Mouse (Mus musculus): Measurements from ENCODE around the gene Tcf15. TPM values are rescaled to one million over a fixed set of nuclear protein-coding genes. Genes with fewer than 3 reads are reported as not detected.
A peak's percentile ranks its signal among the peaks of the same experiment; 100 is the strongest.

The Tcf15 gene
- polyA plus RNA-seq, 1 experiment from 2014 or later, result 0.14 TPM

- Histone ChIP-seq H3K9me3 (ENCODE audit: low read length) (no peaks in the 10 kb centered on the region), H3K9ac (replicated peaks) (no peak overlapping the region), H3K27ac (ENCODE audit: low read depth) (no peak overlapping the region), H3K4me2 (ENCODE audit: low read depth, low read length) (no peak overlapping the region), H3K4me1 (ENCODE audit: insufficient read depth) (no peaks in the 10 kb centered on the region), H3K4me3 (ENCODE audit: low read depth, low read length) (no peak overlapping the region), H3K27me3 (ENCODE audit: insufficient read depth, low read length) (no peaks in the 10 kb centered on the region), H3K36me3 (replicated peaks; ENCODE audit: insufficient read depth, low read length) (no peaks in the 10 kb centered on the region)
- WGBS (ENCODE audit: insufficient replicate concordance), result 54% methylated on average over 8 of the region's 8 CpGs
- no peak for DNase-seq
- no peak for TF ChIP-seq EP300 (IDR thresholded peaks at IDR 0.05; ENCODE audit: low read depth)
- no peak for TF ChIP-seq CTCF (IDR thresholded peaks at IDR 0.05; ENCODE audit: low read depth)
- ATAC-seq, result no peak
Measured at GRCm38 (mm10) chr2:152132691-152133090, 10.7 kb upstream of the Tcf15 start.

- H3K27ac ChIP-seq (ENCODE audit: low read depth), result no peak overlapping the region
- DNase-seq, result no peak
- no peaks in the 10 kb centered on the region for H3K9me3 ChIP-seq (ENCODE audit: low read length)
- peaks cover 10% of the 10 kb centered on the region; the same call in 1 of the 2 replicates for H3K4me1 ChIP-seq (ENCODE audit: insufficient read depth)
- H3K4me2 ChIP-seq (ENCODE audit: low read depth, low read length), result no peak overlapping the region
- TF ChIP-seq CTCF (IDR thresholded peaks at IDR 0.05; ENCODE audit: low read depth), result no peak
- TF ChIP-seq EP300 (IDR thresholded peaks at IDR 0.05; ENCODE audit: low read depth), result no peak
- H3K4me3 ChIP-seq (ENCODE audit: low read depth, low read length), result no peak overlapping the region
- 63% methylated on average over 10 of the region's 10 CpGs for WGBS (ENCODE audit: insufficient replicate concordance)
- peaks cover 42% of the 10 kb centered on the region for H3K27me3 ChIP-seq (ENCODE audit: insufficient read depth, low read length)
- H3K36me3 ChIP-seq (replicated peaks; ENCODE audit: insufficient read depth, low read length), result no peaks in the 10 kb centered on the region
- no peak for ATAC-seq
- no peak overlapping the region for H3K9ac ChIP-seq (replicated peaks)
Measured at GRCm38 (mm10) chr2:152139191-152139987, 4.0 kb upstream of the Tcf15 start.

GRCm38 (mm10) chr2:152140941-152141340 lies 2.4 kb upstream of the Tcf15 start:
- ATAC-seq (no peak), DNase-seq (no peak)
- no peak overlapping the region for H3K9ac ChIP-seq (replicated peaks)
- H3K4me3 ChIP-seq (ENCODE audit: low read depth, low read length), result no peak overlapping the region
- no peaks in the 10 kb centered on the region for H3K9me3 ChIP-seq (ENCODE audit: low read length)
- H3K4me1 ChIP-seq (ENCODE audit: insufficient read depth), result peaks cover 10% of the 10 kb centered on the region; the same call in 1 of the 2 replicates
- H3K36me3 ChIP-seq (replicated peaks; ENCODE audit: insufficient read depth, low read length), result no peaks in the 10 kb centered on the region
- peaks cover 54% of the 10 kb centered on the region for H3K27me3 ChIP-seq (ENCODE audit: insufficient read depth, low read length)
- no peak overlapping the region for H3K27ac ChIP-seq (ENCODE audit: low read depth)
- 55% methylated on average over 11 of the region's 11 CpGs for WGBS (ENCODE audit: insufficient replicate concordance)
- no peak overlapping the region for H3K4me2 ChIP-seq (ENCODE audit: low read depth, low read length)
- TF ChIP-seq CTCF (IDR thresholded peaks at IDR 0.05; ENCODE audit: low read depth) (no peak), EP300 (IDR thresholded peaks at IDR 0.05; ENCODE audit: low read depth) (no peak)

DNA sequence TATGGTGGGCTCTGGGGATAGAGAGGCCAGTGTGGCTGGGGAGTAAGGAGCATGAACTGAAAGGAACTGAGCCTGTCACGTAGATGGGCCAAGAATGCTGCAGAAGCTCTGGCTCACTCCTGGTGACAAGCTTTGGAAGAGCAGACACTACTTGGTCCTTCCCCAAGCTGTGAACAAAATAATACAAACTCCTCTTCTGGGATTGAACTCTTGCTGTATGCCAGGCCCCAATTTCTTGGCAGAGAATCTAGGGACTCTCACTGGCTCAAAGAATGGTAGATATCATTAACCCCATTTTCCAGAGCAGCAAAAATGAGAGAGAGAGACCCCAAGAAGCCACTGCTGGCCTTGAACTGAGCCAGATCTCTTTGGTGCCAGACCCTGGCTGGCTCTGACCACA lies 1.9 kb upstream of the Tcf15 start:
- 50% methylated on average over 1 of the region's 1 CpGs for WGBS (ENCODE audit: insufficient replicate concordance)
- Histone ChIP-seq H3K9ac (replicated peaks) (no peak overlapping the region), H3K36me3 (replicated peaks; ENCODE audit: insufficient read depth, low read length) (no peaks in the 10 kb centered on the region), H3K4me3 (ENCODE audit: low read depth, low read length) (peak overlapping the region; percentile 38), H3K27ac (ENCODE audit: low read depth) (no peak overlapping the region), H3K27me3 (ENCODE audit: insufficient read depth, low read length) (peaks cover 57% of the 10 kb centered on the region), H3K4me2 (ENCODE audit: low read depth, low read length) (peak overlapping the region; percentile 63; the same call in 1 of the 2 replicates), H3K4me1 (ENCODE audit: insufficient read depth) (peaks cover 10% of the 10 kb centered on the region; the same call in 1 of the 2 replicates), H3K9me3 (ENCODE audit: low read length) (no peaks in the 10 kb centered on the region)
- ATAC-seq, result no peak
- TF ChIP-seq CTCF (IDR thresholded peaks at IDR 0.05; ENCODE audit: low read depth) (no peak), EP300 (IDR thresholded peaks at IDR 0.05; ENCODE audit: low read depth) (no peak)
- DNase-seq, result no peak

GRCm38 (mm10) chr2:152142046-152142445 lies 1.3 kb upstream of the Tcf15 start:
- Histone ChIP-seq H3K36me3 (replicated peaks; ENCODE audit: insufficient read depth, low read length) (no peaks in the 10 kb centered on the region), H3K9ac (replicated peaks) (no peak overlapping the region), H3K27me3 (ENCODE audit: insufficient read depth, low read length) (peaks cover 57% of the 10 kb centered on the region), H3K4me2 (ENCODE audit: low read depth, low read length) (peak overlapping the region; percentile 63), H3K4me3 (ENCODE audit: low read depth, low read length) (peak overlapping the region; percentile 38), H3K4me1 (ENCODE audit: insufficient read depth) (peaks cover 10% of the 10 kb centered on the region; the same call in 1 of the 2 replicates), H3K9me3 (ENCODE audit: low read length) (no peaks in the 10 kb centered on the region), H3K27ac (ENCODE audit: low read depth) (no peak overlapping the region)
- TF ChIP-seq EP300 (IDR thresholded peaks at IDR 0.05; ENCODE audit: low read depth) (no peak), CTCF (IDR thresholded peaks at IDR 0.05; ENCODE audit: low read depth) (no peak)
- 2% methylated on average over 13 of the region's 13 CpGs for WGBS (ENCODE audit: insufficient replicate concordance)
- no peak for ATAC-seq
- no peak for DNase-seq

DNA sequence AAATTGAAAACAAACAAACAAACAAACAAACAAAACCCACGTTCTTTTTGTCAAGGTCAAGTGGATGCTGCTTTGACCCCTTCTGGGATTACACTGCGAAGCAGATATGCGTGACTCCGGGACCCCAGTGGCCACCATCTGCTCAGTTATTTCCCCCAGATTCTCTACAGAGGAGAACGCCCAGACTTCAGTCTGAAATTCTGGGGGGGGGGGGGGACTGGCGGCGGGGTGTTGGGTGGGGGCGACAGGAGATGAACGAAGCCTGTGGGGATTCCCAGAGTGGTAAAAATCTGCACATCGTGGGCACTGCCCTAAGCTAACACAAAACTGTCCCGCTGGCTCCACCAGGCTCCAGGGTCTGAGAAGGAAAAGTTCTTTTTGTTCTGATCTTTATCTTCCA lies 790 bp upstream of the Tcf15 start:
- H3K27ac ChIP-seq (ENCODE audit: low read depth), result no peak overlapping the region
- DNase-seq (no peak), ATAC-seq (no peak)
- H3K27me3 ChIP-seq (ENCODE audit: insufficient read depth, low read length), result peaks cover 57% of the 10 kb centered on the region
- H3K36me3 ChIP-seq (replicated peaks; ENCODE audit: insufficient read depth, low read length), result no peaks in the 10 kb centered on the region
- WGBS (ENCODE audit: insufficient replicate concordance), result 4% methylated on average over 11 of the region's 11 CpGs
- no peaks in the 10 kb centered on the region for H3K9me3 ChIP-seq (ENCODE audit: low read length)
- TF ChIP-seq CTCF (IDR thresholded peaks at IDR 0.05; ENCODE audit: low read depth) (no peak), EP300 (IDR thresholded peaks at IDR 0.05; ENCODE audit: low read depth) (no peak)
- H3K9ac ChIP-seq (replicated peaks), result no peak overlapping the region
- H3K4me3 ChIP-seq (ENCODE audit: low read depth, low read length), result no peak overlapping the region
- H3K4me2 ChIP-seq (ENCODE audit: low read depth, low read length), result peak overlapping the region; percentile 63
- peaks cover 10% of the 10 kb centered on the region; the same call in 1 of the 2 replicates for H3K4me1 ChIP-seq (ENCODE audit: insufficient read depth)

All from liver, postnatal 0 days (tissue).